Mouse (Mus musculus) bone marrow, adult 2 months (tissue): ENCODE measurements around the gene G6pc.

Experiments
- CTCF ChIP-seq: fragments of 200-500 bp; IDR thresholded peaks from 2 replicates; pipeline ENCODE4 v1.5.1; 2011; ENCODE audit warnings: low read length, control low read depth; ENCODE audit not compliant: control insufficient read depth, insufficient read depth
- POLR2A ChIP-seq: fragments of 200-500 bp; IDR thresholded peaks from 2 replicates; pipeline ENCODE4 v1.6.1; 2011; ENCODE audit warnings: low read depth, mild to moderate bottlenecking, control low read depth, low read length, borderline replicate concordance; ENCODE audit not compliant: control insufficient read depth

DNA sequence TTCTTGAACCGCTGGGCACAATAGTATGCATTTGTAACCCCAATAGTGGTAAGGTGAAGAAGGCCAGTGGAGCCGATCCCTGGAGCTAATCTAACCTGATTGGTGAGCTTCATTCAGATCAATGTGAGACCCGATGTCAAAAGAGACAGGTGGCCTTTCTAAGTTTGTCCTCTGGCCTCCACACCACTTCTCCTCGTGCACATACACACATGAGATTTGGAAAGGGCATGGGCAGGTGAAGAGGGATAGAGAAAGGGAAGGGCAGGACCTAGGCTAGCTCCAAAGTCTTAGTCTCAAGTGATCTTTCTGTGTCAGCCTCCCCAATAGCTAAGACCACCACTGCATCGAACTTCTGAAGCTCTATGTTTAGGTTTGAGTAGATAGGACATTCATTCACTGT, 2.8 kb downstream of the G6pc start:
- TF ChIP-seq CTCF = no peak
- TF ChIP-seq POLR2A = no peak
